Mouse (Mus musculus): ENCODE data around the gene P2rx1.

DNA sequence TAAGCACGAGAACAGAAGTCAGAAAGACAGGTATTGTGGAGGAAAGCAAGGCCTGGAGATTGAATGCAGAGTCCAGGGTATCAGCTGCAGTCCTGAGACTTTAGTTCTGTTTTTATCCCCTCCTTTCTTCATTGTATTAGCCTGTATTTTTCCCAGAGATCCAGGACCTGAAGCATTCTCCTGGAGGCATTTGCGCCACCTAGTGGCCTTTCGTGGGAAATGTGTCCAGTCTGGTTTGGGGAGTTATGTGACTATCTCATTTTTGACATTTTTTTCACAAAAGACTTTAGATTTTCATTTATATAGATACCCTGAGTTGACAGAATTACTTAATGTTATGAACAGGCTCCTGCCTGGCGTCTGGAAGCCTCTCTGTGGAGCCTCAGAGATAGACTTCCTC is 50.4 kb downstream of the P2rx1 start:
- TF ChIP-seq POLR2A (IDR thresholded peaks at IDR 0.05; ENCODE audit: insufficient read depth, low read depth, low read length), result no peak
- peak; percentile 96 for TF ChIP-seq CTCF (IDR thresholded peaks at IDR 0.05)

Data from heart, adult 2 months (tissue).